Mouse (Mus musculus) hindbrain, embryonic 11.5 days (tissue): ENCODE data around the gene Crip3. TPM values are rescaled to one million over a fixed set of nuclear protein-coding genes. Genes with fewer than 3 reads are reported as not detected.

Source experiments
- ATAC-seq: fragments of 200-750 bp; cut with Nextera tagmentation; 2 replicates; pipeline ENCODE4 v1.8.0; 2017; ENCODE audit warnings: mild to moderate bottlenecking, moderate TSS enrichment, moderate library complexity; ENCODE audit not compliant: low FRiP score
- DNase-seq: peaks from one replicate; pipeline ENCODE4 v3.0.0-alpha.2; 2015; ENCODE audit warnings: low spot score
- H3K27ac ChIP-seq: fragments of 300-500 bp; sonication (generic); 2 replicates; pipeline ENCODE4 v1.5.1; 2014; ENCODE audit warnings: mild to moderate bottlenecking, low read depth, low read length
- H3K27me3 ChIP-seq: fragments of 300-500 bp; sonication (generic); 2 replicates; pipeline ENCODE4 v1.6.1; 2014; ENCODE audit warnings: mild to moderate bottlenecking, low read length, moderate library complexity, mixed read lengths; ENCODE audit not compliant: control insufficient read depth, insufficient read depth
- H3K36me3 ChIP-seq: fragments of 300-500 bp; sonication (generic); 2 replicates; pipeline ENCODE4 v1.6.1; 2014; ENCODE audit warnings: mild to moderate bottlenecking, low read length, moderate library complexity, mixed read lengths; ENCODE audit not compliant: control insufficient read depth, insufficient read depth
- H3K4me1 ChIP-seq: fragments of 300-500 bp; sonication (generic); replicated peaks from 2 replicates; pipeline ENCODE4 v1.6.1; 2014; ENCODE audit warnings: low read length, mixed read lengths; ENCODE audit not compliant: control insufficient read depth, insufficient read depth
- H3K4me2 ChIP-seq: fragments of 300-500 bp; sonication (generic); replicated peaks from 2 replicates; pipeline ENCODE4 v1.6.1; 2014; ENCODE audit warnings: mild to moderate bottlenecking, low read depth, low read length
- H3K4me3 ChIP-seq: fragments of 300-500 bp; sonication (generic); 2 replicates; pipeline ENCODE4 v1.5.1; 2014; ENCODE audit warnings: low read depth, low read length
- H3K9ac ChIP-seq: fragments of 300-500 bp; sonication (generic); 2 replicates; pipeline ENCODE4 v1.6.1; 2014; ENCODE audit warnings: low read depth, low read length
- H3K9me3 ChIP-seq: fragments of 300-500 bp; sonication (generic); 2 replicates; pipeline ENCODE4 v1.6.1; 2016; ENCODE audit warnings: low read length; ENCODE audit not compliant: control insufficient read depth
- WGBS: fragments of 180-500 bp; shearing (Covaris S2); extraction: QIAGEN DNeasy Blood & Tissue Kit; methylation state at CpG from one replicate; pipeline ENCODE4 v1.1.7; 2014; 5-methylcytosine and 5-hydroxymethylcytosine counted together
- polyA plus RNA-seq: library from polyadenylated mRNA; unstranded; fragments of >200 nt; fragmentation: Nextera tagmentation; extraction: Ambion mirVana; gene quantifications from 2 replicates; pipeline ENCODE4 v1.2.1, GENCODE M21; 2014

Crip3 gene
- 0.74 and 0.86 TPM in 2 replicates for polyA plus RNA-seq

GRCm38 (mm10) chr17:46428761-46429414 is at the start of gene Crip3:
TSS of gene Crip3 (plus strand) at chr17:46428926.
- Histone ChIP-seq H3K36me3 (no peaks in the 10 kb centered on the region), H3K4me3 (no peak within 1 kb of the TSS), H3K9ac (no peak within 1 kb of the TSS), H3K4me2 (peak within 1 kb of the TSS; percentile 21; the same call in 1 of the 2 replicates), H3K4me1 (no peaks in the 10 kb centered on the region), H3K27ac (no peak within 1 kb of the TSS), H3K9me3 (no peaks in the 10 kb centered on the region), H3K27me3 (no peaks in the 10 kb centered on the region)
- 13% methylated on average over 17 of the region's 18 CpGs for WGBS
- peak; percentile 38 for DNase-seq
- ATAC-seq: no peak

GRCm38 (mm10) chr17:46383294-46384060 is 45.2 kb upstream of the Crip3 start, which contains the start of gene Zfp318:
TSS of gene Zfp318 (plus strand) at chr17:46383731.
- ATAC-seq: peak; percentile 97
- peak within 1 kb of the TSS; percentile 91 for H3K4me3 ChIP-seq

GRCm38 (mm10) chr17:46384061-46384801 is 44.5 kb upstream of the Crip3 start:
- peak overlapping the region; percentile 95 for H3K27ac ChIP-seq
- ATAC-seq (peak; percentile 2), DNase-seq (peak; percentile 60)
- peak overlapping the region; percentile 87 for H3K4me2 ChIP-seq
- H3K9ac ChIP-seq: peak overlapping the region; percentile 92
- no peaks in the 10 kb centered on the region for H3K27me3 ChIP-seq
- peaks cover 7% of the 10 kb centered on the region for H3K4me1 ChIP-seq
- WGBS: under 1% methylated on average over 57 of the region's 70 CpGs
- H3K36me3 ChIP-seq: 0 out of 2 replicates have a peak, but pooled peaks cover 2% of the 10 kb centered on the region
- H3K4me3 ChIP-seq: peak overlapping the region; percentile 91
- H3K9me3 ChIP-seq: no peaks in the 10 kb centered on the region

More at GRCm38 (mm10) chr17:46383294-46384060, 45.2 kb upstream of the Crip3 start, which contains the start of gene Zfp318:
- Histone ChIP-seq H3K9me3 (no peaks in the 10 kb centered on the region), H3K4me1 (peaks cover 7% of the 10 kb centered on the region), H3K9ac (peak within 1 kb of the TSS; percentile 92), H3K27ac (peak within 1 kb of the TSS; percentile 95), H3K27me3 (no peaks in the 10 kb centered on the region), H3K4me2 (peak within 1 kb of the TSS; percentile 87), H3K36me3 (0 out of 2 replicates have a peak, but pooled peaks cover 2% of the 10 kb centered on the region)
- peak; percentile 98 for DNase-seq
- under 1% methylated on average over 48 of the region's 105 CpGs for WGBS

GRCm38 (mm10) chr17:46388200-46388599 is 40.5 kb upstream of the Crip3 start:
- no peaks in the 10 kb centered on the region for H3K27me3 ChIP-seq
- DNase-seq: no peak
- peaks cover 4% of the 10 kb centered on the region; the same call in 1 of the 2 replicates for H3K36me3 ChIP-seq

GRCm38 (mm10) chr17:46393012-46393411 is 35.7 kb upstream of the Crip3 start:
- Histone ChIP-seq H3K9ac (no peak overlapping the region), H3K4me3 (no peak overlapping the region), H3K4me1 (no peaks in the 10 kb centered on the region), H3K9me3 (no peaks in the 10 kb centered on the region), H3K4me2 (no peak overlapping the region), H3K36me3 (peaks cover 4% of the 10 kb centered on the region; the same call in 1 of the 2 replicates), H3K27me3 (no peaks in the 10 kb centered on the region), H3K27ac (no peak overlapping the region)
- WGBS: 59% methylated on average over 2 of the region's 2 CpGs
- DNase-seq (peak; percentile 55), ATAC-seq (no peak)

More at GRCm38 (mm10) chr17:46388200-46388599, 40.5 kb upstream of the Crip3 start:
- no peaks in the 10 kb centered on the region for H3K9me3 ChIP-seq
- ATAC-seq: no peak
- H3K4me3 ChIP-seq: no peak overlapping the region
- H3K4me1 ChIP-seq: peaks cover 7% of the 10 kb centered on the region
- no peak overlapping the region for H3K9ac ChIP-seq
- 85% methylated on average over 3 of the region's 3 CpGs for WGBS
- no peak overlapping the region for H3K27ac ChIP-seq
- H3K4me2 ChIP-seq: no peak overlapping the region

- Histone ChIP-seq H3K4me1 (no peaks in the 10 kb centered on the region), H3K27ac (no peak overlapping the region), H3K36me3 (peaks cover 6% of the 10 kb centered on the region; the same call in 1 of the 2 replicates), H3K9ac (no peak overlapping the region), H3K4me3 (no peak overlapping the region), H3K27me3 (no peaks in the 10 kb centered on the region), H3K9me3 (no peaks in the 10 kb centered on the region), H3K4me2 (no peak overlapping the region)
- WGBS: 84% methylated on average over 1 of the region's 1 CpGs
- ATAC-seq (no peak), DNase-seq (no peak)
These were observed 34.1 kb upstream of the Crip3 start for GRCm38 (mm10) chr17:46394631-46395030.

- Histone ChIP-seq H3K36me3 (peaks cover 9% of the 10 kb centered on the region), H3K27ac (no peak overlapping the region), H3K27me3 (no peaks in the 10 kb centered on the region), H3K4me1 (no peaks in the 10 kb centered on the region), H3K9me3 (no peaks in the 10 kb centered on the region), H3K9ac (no peak overlapping the region), H3K4me3 (no peak overlapping the region), H3K4me2 (no peak overlapping the region)
- DNase-seq (no peak), ATAC-seq (no peak)
- 32% methylated on average over 3 of the region's 3 CpGs for WGBS
These were observed 20.2 kb upstream of the Crip3 start for GRCm38 (mm10) chr17:46408478-46408877.

GRCm38 (mm10) chr17:46418628-46419027 is 10.1 kb upstream of the Crip3 start:
- Histone ChIP-seq H3K4me1 (no peaks in the 10 kb centered on the region), H3K4me3 (no peak overlapping the region), H3K9ac (no peak overlapping the region), H3K9me3 (no peaks in the 10 kb centered on the region), H3K36me3 (no peaks in the 10 kb centered on the region), H3K27ac (no peak overlapping the region), H3K27me3 (no peaks in the 10 kb centered on the region), H3K4me2 (no peak overlapping the region)
- DNase-seq (no peak), ATAC-seq (no peak)
- 81% methylated on average over 5 of the region's 5 CpGs for WGBS
